Mouse (Mus musculus) heart, postnatal 25 days (tissue): ENCODE results near the gene Dffa. TPM values are rescaled to one million over a fixed set of nuclear protein-coding genes. Genes with fewer than 3 reads are reported as not detected.
"Not testable (repeated sequence)": the region's sequence is repeated elsewhere in the genome, so short reads cannot be mapped to it uniquely, and the experiment has no call there.

Experiments
- DNase-seq: peaks from one replicate; pipeline ENCODE4 v3.0.0; 2022; ENCODE audit warnings: low spot score
- intact Hi-C: fragments of 180-260 bp; cut with DNase I; formaldehyde crosslinking; loops from one replicate; pipeline ENCODE4 v1.15.1; 2025
- total RNA-seq, 2 experiments: library from RNA; stranded (reverse); gene quantifications; 2 replicates each; pipeline ENCODE4 v1.2.3; 2021

Gene Dffa
- total RNA-seq, 2 experiments from 2014 or later = 41.3 to 41.5 TPM

DNA sequence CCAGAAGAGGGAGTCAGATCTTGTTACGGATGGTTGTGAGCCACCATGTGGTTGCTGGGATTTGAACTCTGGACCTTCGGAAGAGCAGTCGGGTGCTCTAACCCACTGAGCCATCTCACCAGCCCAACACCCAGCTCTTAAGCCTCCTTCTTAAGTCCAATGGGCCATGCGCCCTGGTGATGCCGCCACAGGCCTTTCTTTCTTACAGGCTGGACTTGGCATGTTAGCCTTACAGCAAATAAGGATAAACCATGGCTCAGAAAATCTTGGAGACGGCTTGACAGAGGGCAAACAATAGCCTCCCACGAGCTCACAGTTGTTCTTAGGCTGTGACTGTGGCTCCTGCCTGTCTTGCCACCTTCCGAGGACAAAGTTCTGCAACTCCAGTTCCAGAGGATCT lies 66.0 kb downstream of the Dffa start:
- DNase-seq, intact Hi-C loops: not testable (repeated sequence)

Other genes starting within 250 kb of the Dffa start
- gene Pex14, start 4.3 kb upstream of the Dffa start, total RNA-seq = 10 to 100 TPM; 19.4 to 20.1 TPM
- gene Cort, start 22.6 kb downstream of the Dffa start, total RNA-seq = under 1 TPM in 1 of 2 experiments, not detected in 1; 0.39 TPM
- 1 to 10 TPM; 7.8 to 8.9 TPM for gene Cenps, start 33.5 kb downstream of the Dffa start, total RNA-seq
- 10 to 100 TPM; 39.9 TPM for gene Pgd, start 62.6 kb downstream of the Dffa start, total RNA-seq
- gene Kif1b, start 203.5 kb downstream of the Dffa start, total RNA-seq = 100 to 1,000 TPM; 149 to 151 TPM